Mouse (Mus musculus): Measurements from ENCODE around the gene Sh3pxd2b.

Gene Sh3pxd2b

GRCm38 (mm10) chr11:32373266-32374026 is 25.8 kb downstream of the Sh3pxd2b start:
- DNase-seq (ENCODE audit: low spot score in 2 of 2): no peak

- DNase-seq (ENCODE audit: low spot score in 2 of 2): no peak
These were observed 26.5 kb downstream of the Sh3pxd2b start for GRCm38 (mm10) chr11:32374027-32374589.

GRCm38 (mm10) chr11:32375104-32375535 is 27.5 kb downstream of the Sh3pxd2b start:
- DNase-seq (ENCODE audit: low spot score in 2 of 2): no peak

GRCm38 (mm10) chr11:32376086-32376485 is 28.5 kb downstream of the Sh3pxd2b start:
- no peak for DNase-seq (ENCODE audit: low spot score in 2 of 2)

GRCm38 (mm10) chr11:32379910-32380309 is 32.3 kb downstream of the Sh3pxd2b start:
- no peak for DNase-seq (ENCODE audit: low spot score in 2 of 2)

GRCm38 (mm10) chr11:32383341-32384134 is 35.9 kb downstream of the Sh3pxd2b start:
- DNase-seq (ENCODE audit: low spot score in 2 of 2): no peak

GRCm38 (mm10) chr11:32384135-32384801 is 36.6 kb downstream of the Sh3pxd2b start:
- DNase-seq (ENCODE audit: low spot score in 2 of 2): no peak

- DNase-seq (ENCODE audit: low spot score in 2 of 2): no peak
These were observed 38.4 kb downstream of the Sh3pxd2b start for GRCm38 (mm10) chr11:32386043-32386442.

GRCm38 (mm10) chr11:32388064-32388463 is 40.4 kb downstream of the Sh3pxd2b start:
- DNase-seq (ENCODE audit: low spot score in 2 of 2): no peak

GRCm38 (mm10) chr11:32393095-32393494 is 45.5 kb downstream of the Sh3pxd2b start:
- no peak for DNase-seq (ENCODE audit: low spot score in 2 of 2)

- DNase-seq (ENCODE audit: low spot score in 2 of 2): no peak
These were observed 48.2 kb downstream of the Sh3pxd2b start for GRCm38 (mm10) chr11:32395791-32396190.

GRCm38 (mm10) chr11:32398446-32398845 is 50.8 kb downstream of the Sh3pxd2b start:
- no peak for DNase-seq (ENCODE audit: low spot score in 2 of 2)

- no peak for DNase-seq (ENCODE audit: low spot score in 2 of 2)
These were observed 51.6 kb downstream of the Sh3pxd2b start for GRCm38 (mm10) chr11:32399261-32399660.

GRCm38 (mm10) chr11:32402712-32403111 is 55.1 kb downstream of the Sh3pxd2b start:
- DNase-seq (ENCODE audit: low spot score in 2 of 2): peak; percentile 85 to 90

GRCm38 (mm10) chr11:32404708-32405107 is 57.1 kb downstream of the Sh3pxd2b start:
- DNase-seq (ENCODE audit: low spot score in 2 of 2): no peak

GRCm38 (mm10) chr11:32407863-32408262 is 60.2 kb downstream of the Sh3pxd2b start:
- DNase-seq (ENCODE audit: low spot score in 2 of 2): no peak

- no peak for DNase-seq (ENCODE audit: low spot score in 2 of 2)
These were observed 61.4 kb downstream of the Sh3pxd2b start for GRCm38 (mm10) chr11:32409052-32409451.

- no peak for DNase-seq (ENCODE audit: low spot score in 2 of 2)
These were observed 62.4 kb downstream of the Sh3pxd2b start for GRCm38 (mm10) chr11:32409823-32410562.

- DNase-seq (ENCODE audit: low spot score in 2 of 2): no peak
These were observed 72.4 kb downstream of the Sh3pxd2b start for GRCm38 (mm10) chr11:32420001-32420400.

GRCm38 (mm10) chr11:32423311-32423710 is 75.7 kb downstream of the Sh3pxd2b start:
- no peak for DNase-seq (ENCODE audit: low spot score in 2 of 2)

GRCm38 (mm10) chr11:32424600-32424999 is 77.0 kb downstream of the Sh3pxd2b start:
- no peak for DNase-seq (ENCODE audit: low spot score in 2 of 2)

Data from frontal cortex, postnatal 36 days (tissue).